Mouse (Mus musculus): Measurements from ENCODE around the gene Pik3r5.

DNA sequence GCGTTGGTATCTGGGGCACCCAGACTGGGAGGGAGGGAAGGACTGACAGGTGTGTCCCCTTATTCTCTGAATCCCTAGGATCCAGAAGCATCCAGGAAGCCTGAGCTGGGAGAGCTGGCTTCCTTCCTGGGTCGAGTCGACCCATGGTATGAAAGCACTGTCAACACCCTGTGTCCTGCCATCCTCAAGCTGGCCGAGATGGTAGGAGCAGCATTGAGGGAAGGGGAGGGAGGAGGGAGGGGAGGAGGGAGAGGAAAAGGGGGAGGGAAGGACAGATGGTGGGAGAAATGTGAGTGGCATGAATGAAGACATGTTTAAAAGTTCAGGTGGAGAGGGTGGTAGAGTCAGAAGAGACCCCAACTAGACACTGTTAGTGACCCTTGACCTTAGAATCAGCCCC is 104.1 kb downstream of the Pik3r5 start:
- TF ChIP-seq FLI1 (IDR thresholded peaks at IDR 0.05; ENCODE audit: low read length) (no peak), GATA1 (IDR thresholded peaks at IDR 0.05; ENCODE audit: borderline replicate concordance, low read length) (no peak)
